Mouse (Mus musculus): ENCODE data around the gene Fbxl12.

DNA sequence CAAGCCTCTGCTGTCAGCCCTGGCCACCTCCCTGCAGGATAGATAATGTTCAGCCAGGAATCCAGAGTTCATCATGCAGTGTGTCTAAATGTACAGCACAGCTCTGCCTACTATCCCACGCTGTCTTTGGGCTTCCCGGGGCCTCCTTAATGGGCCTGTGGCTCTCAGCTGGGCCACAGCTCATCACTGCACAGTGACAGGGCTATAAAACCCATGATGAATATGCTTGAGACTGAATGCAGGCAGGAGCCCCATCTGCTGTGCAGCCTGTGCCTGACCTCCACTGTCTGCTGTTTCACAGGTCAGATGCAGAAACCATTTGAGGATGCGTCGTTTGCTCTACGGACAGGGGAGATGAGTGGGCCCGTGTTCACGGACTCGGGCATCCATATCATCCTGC, 18.3 kb upstream of the Fbxl12 start:
- no peak for TF ChIP-seq ZC3H11A (IDR thresholded peaks at IDR 0.05; ENCODE audit: low read depth, low read length)
- TF ChIP-seq CTCF (conservative IDR thresholded peaks at IDR 0.05 in 1 of 2, IDR thresholded peaks at IDR 0.05 in 1 of 2; ENCODE audit: low read depth in 2 of 2, low read length in 2 of 2): no peak
- no peak for TF ChIP-seq EP300 (IDR thresholded peaks at IDR 0.05; ENCODE audit: low read length)
- TF ChIP-seq CHD2 (IDR thresholded peaks at IDR 0.05; ENCODE audit: low read length): no peak
- TF ChIP-seq SIN3A (IDR thresholded peaks at IDR 0.05; ENCODE audit: low read length): no peak
- no peak for TF ChIP-seq MAZ (IDR thresholded peaks at IDR 0.05; ENCODE audit: low read depth, low read length)
